Mouse (Mus musculus) neural tube, embryonic 12.5 days (tissue): Measurements from ENCODE around the gene Lhfpl1. TPM values are rescaled to one million over a fixed set of nuclear protein-coding genes. Genes with fewer than 3 reads are reported as not detected.
"Not testable (repeated sequence)": the region's sequence is repeated elsewhere in the genome, so short reads cannot be mapped to it uniquely, and the experiment has no call there.

ENCODE experiments used
- ATAC-seq: fragments of 200-750 bp; cut with Nextera tagmentation; 2 replicates; pipeline ENCODE4 v1.8.0; 2017; ENCODE audit warnings: low read depth, mild to moderate bottlenecking, moderate TSS enrichment, moderate library complexity; ENCODE audit not compliant: low FRiP score
- H3K27ac ChIP-seq: fragments of 300-500 bp; sonication (generic); 2 replicates; pipeline ENCODE4 v1.5.1; 2016
- H3K27me3 ChIP-seq: fragments of 300-500 bp; sonication (generic); replicated peaks from 2 replicates; pipeline ENCODE4 v1.6.1; 2016; ENCODE audit warnings: mild to moderate bottlenecking
- H3K36me3 ChIP-seq: fragments of 300-500 bp; sonication (generic); 2 replicates; pipeline ENCODE4 v1.6.1; 2016; ENCODE audit warnings: mild to moderate bottlenecking
- H3K4me1 ChIP-seq: fragments of 300-500 bp; sonication (generic); 2 replicates; pipeline ENCODE4 v1.6.1; 2016
- H3K4me2 ChIP-seq: fragments of 300-500 bp; sonication (generic); replicated peaks from 2 replicates; pipeline ENCODE4 v1.6.1; 2016; ENCODE audit warnings: mild to moderate bottlenecking
- H3K4me3 ChIP-seq: fragments of 300-500 bp; sonication (generic); 2 replicates; pipeline ENCODE4 v1.5.1; 2016
- H3K9ac ChIP-seq: fragments of 300-500 bp; sonication (generic); 2 replicates; pipeline ENCODE4 v1.6.1; 2016; ENCODE audit warnings: mild to moderate bottlenecking
- H3K9me3 ChIP-seq: fragments of 300-500 bp; sonication (generic); 2 replicates; pipeline ENCODE4 v1.6.1; 2016; ENCODE audit warnings: mild to moderate bottlenecking
- WGBS: fragments of 180-500 bp; shearing (Covaris S2); methylation state at CpG from one replicate; pipeline ENCODE4 v1.1.7; 2016; 5-methylcytosine and 5-hydroxymethylcytosine counted together
- polyA plus RNA-seq: library from polyadenylated mRNA; unstranded; fragments of >200 nt; fragmentation: Nextera tagmentation; extraction: Ambion mirVana; gene quantifications from 2 replicates; pipeline ENCODE4 v1.2.1, GENCODE M21; 2016

Lhfpl1 gene
- 1.5 and 1.7 TPM in 2 replicates for polyA plus RNA-seq

GRCm38 (mm10) chrX:145348377-145349203 is at the start of gene Lhfpl1:
Gene Lhfpl1 (minus strand): TSS chrX:145349089.
- H3K27me3 ChIP-seq = no peaks in the 10 kb centered on the region
- H3K4me1 ChIP-seq = no peaks in the 10 kb centered on the region
- H3K4me3 ChIP-seq = no peak within 1 kb of the TSS
- H3K4me2 ChIP-seq = no peak within 1 kb of the TSS
- ATAC-seq = no peak
- no peaks in the 10 kb centered on the region for H3K36me3 ChIP-seq
- H3K9me3 ChIP-seq = no peaks in the 10 kb centered on the region
- no peak within 1 kb of the TSS for H3K9ac ChIP-seq
- WGBS = 48% methylated on average over 7 of the region's 7 CpGs
- no peak within 1 kb of the TSS for H3K27ac ChIP-seq

- Histone ChIP-seq H3K36me3 (no peaks in the 10 kb centered on the region), H3K9ac (no peak overlapping the region), H3K27ac (no peak overlapping the region), H3K4me1 (no peaks in the 10 kb centered on the region), H3K9me3 (no peaks in the 10 kb centered on the region), H3K4me3 (no peak overlapping the region), H3K4me2 (no peak overlapping the region), H3K27me3 (no peaks in the 10 kb centered on the region)
- no peak for ATAC-seq
- 79% methylated on average over 5 of the region's 5 CpGs for WGBS
These were observed 22.9 kb upstream of the Lhfpl1 start for GRCm38 (mm10) chrX:145371839-145372238.

- Histone ChIP-seq H3K27me3 (no peaks in the 10 kb centered on the region), H3K9ac (no peak overlapping the region), H3K36me3 (no peaks in the 10 kb centered on the region), H3K4me3 (no peak overlapping the region), H3K9me3 (no peaks in the 10 kb centered on the region), H3K4me2 (no peak overlapping the region), H3K4me1 (no peaks in the 10 kb centered on the region), H3K27ac (no peak overlapping the region)
- no peak for ATAC-seq
- 90% methylated on average over 4 of the region's 4 CpGs for WGBS
These were observed 13.6 kb upstream of the Lhfpl1 start for GRCm38 (mm10) chrX:145362527-145362926.

GRCm38 (mm10) chrX:145342402-145342801 is 6.5 kb downstream of the Lhfpl1 start:
- WGBS = 83% methylated on average over 2 of the region's 2 CpGs
- H3K27me3 ChIP-seq = no peaks in the 10 kb centered on the region
- no peak overlapping the region for H3K4me2 ChIP-seq
- H3K9me3 ChIP-seq = no peaks in the 10 kb centered on the region
- H3K4me1 ChIP-seq = no peaks in the 10 kb centered on the region
- no peak for ATAC-seq
- H3K27ac ChIP-seq = no peak overlapping the region
- H3K9ac ChIP-seq = no peak overlapping the region
- H3K36me3 ChIP-seq = no peaks in the 10 kb centered on the region
- no peak overlapping the region for H3K4me3 ChIP-seq

- H3K4me2 ChIP-seq = no peak overlapping the region
- WGBS = 66% methylated on average over 1 of the region's 1 CpGs
- H3K4me1 ChIP-seq = no peaks in the 10 kb centered on the region
- no peaks in the 10 kb centered on the region for H3K9me3 ChIP-seq
- no peak for ATAC-seq
- no peak overlapping the region for H3K4me3 ChIP-seq
- H3K27me3 ChIP-seq = no peaks in the 10 kb centered on the region
- no peak overlapping the region for H3K27ac ChIP-seq
- no peak overlapping the region for H3K9ac ChIP-seq
- H3K36me3 ChIP-seq = no peaks in the 10 kb centered on the region
These were observed 12.7 kb downstream of the Lhfpl1 start for GRCm38 (mm10) chrX:145336141-145336540.

GRCm38 (mm10) chrX:145308555-145308954 is 40.3 kb downstream of the Lhfpl1 start:
- H3K4me3 ChIP-seq = no peak overlapping the region
- no peak overlapping the region for H3K27ac ChIP-seq
- H3K4me1 ChIP-seq = no peaks in the 10 kb centered on the region
- H3K27me3 ChIP-seq = no peaks in the 10 kb centered on the region
- no peak overlapping the region for H3K4me2 ChIP-seq
- H3K36me3 ChIP-seq = no peaks in the 10 kb centered on the region
- H3K9ac ChIP-seq = no peak overlapping the region
- WGBS = 80% methylated on average over 1 of the region's 1 CpGs
- no peak for ATAC-seq
- H3K9me3 ChIP-seq = no peaks in the 10 kb centered on the region

GRCm38 (mm10) chrX:145307174-145307573 is 41.7 kb downstream of the Lhfpl1 start:
- Histone ChIP-seq H3K27ac (no peak overlapping the region), H3K4me2 (no peak overlapping the region), H3K27me3 (no peaks in the 10 kb centered on the region), H3K4me3 (no peak overlapping the region), H3K9ac (no peak overlapping the region), H3K4me1 (no peaks in the 10 kb centered on the region), H3K9me3 (no peaks in the 10 kb centered on the region), H3K36me3 (no peaks in the 10 kb centered on the region)
- 3% methylated on average over 2 of the region's 2 CpGs for WGBS
- ATAC-seq = no peak

GRCm38 (mm10) chrX:145300232-145300631 is 48.7 kb downstream of the Lhfpl1 start:
- ATAC-seq = not testable (repeated sequence)

GRCm38 (mm10) chrX:145272209-145272608 is 76.7 kb downstream of the Lhfpl1 start:
- H3K36me3 ChIP-seq = no peaks in the 10 kb centered on the region
- H3K27ac ChIP-seq = no peak overlapping the region
- WGBS = 89% methylated on average over 3 of the region's 3 CpGs
- H3K4me1 ChIP-seq = no peaks in the 10 kb centered on the region
- ATAC-seq = no peak
- no peak overlapping the region for H3K4me2 ChIP-seq
- H3K9me3 ChIP-seq = no peaks in the 10 kb centered on the region
- H3K9ac ChIP-seq = no peak overlapping the region
- H3K4me3 ChIP-seq = no peak overlapping the region
- no peaks in the 10 kb centered on the region for H3K27me3 ChIP-seq

More at GRCm38 (mm10) chrX:145300232-145300631, 48.7 kb downstream of the Lhfpl1 start:
- H3K9ac ChIP-seq, H3K27me3 ChIP-seq, H3K4me2 ChIP-seq, H3K9me3 ChIP-seq, H3K27ac ChIP-seq, H3K4me3 ChIP-seq, H3K36me3 ChIP-seq, H3K4me1 ChIP-seq: not testable (repeated sequence)

- H3K4me2 ChIP-seq = no peak overlapping the region
- no peaks in the 10 kb centered on the region for H3K4me1 ChIP-seq
- no peak overlapping the region for H3K9ac ChIP-seq
- H3K36me3 ChIP-seq = no peaks in the 10 kb centered on the region
- no peak overlapping the region for H3K4me3 ChIP-seq
- ATAC-seq = peak; percentile 21; the same call in 1 of the 2 replicates
- WGBS = 49% methylated on average over 4 of the region's 4 CpGs
- H3K27me3 ChIP-seq = no peaks in the 10 kb centered on the region
- no peaks in the 10 kb centered on the region for H3K9me3 ChIP-seq
- H3K27ac ChIP-seq = no peak overlapping the region
These were observed 77.1 kb downstream of the Lhfpl1 start for GRCm38 (mm10) chrX:145271768-145272167.

GRCm38 (mm10) chrX:145261803-145262202 is 87.1 kb downstream of the Lhfpl1 start:
- Histone ChIP-seq H3K27ac (no peak overlapping the region), H3K4me1 (no peaks in the 10 kb centered on the region), H3K36me3 (no peaks in the 10 kb centered on the region), H3K27me3 (no peaks in the 10 kb centered on the region), H3K9me3 (no peaks in the 10 kb centered on the region), H3K4me3 (no peak overlapping the region), H3K4me2 (no peak overlapping the region), H3K9ac (no peak overlapping the region)
- no peak for ATAC-seq
- 39% methylated on average over 5 of the region's 5 CpGs for WGBS
